Mouse (Mus musculus) yolk sac, embryonic 10.5 days (tissue): ENCODE data around the gene Naa15.
"Not testable (repeated sequence)": the region's sequence is repeated elsewhere in the genome, so short reads cannot be mapped to it uniquely, and the experiment has no call there.

Experiments
- DNase-seq: peaks from one replicate; pipeline ENCODE4 v3.0.0-alpha.2; 2017; ENCODE audit warnings: low spot score

Naa15 gene

DNA sequence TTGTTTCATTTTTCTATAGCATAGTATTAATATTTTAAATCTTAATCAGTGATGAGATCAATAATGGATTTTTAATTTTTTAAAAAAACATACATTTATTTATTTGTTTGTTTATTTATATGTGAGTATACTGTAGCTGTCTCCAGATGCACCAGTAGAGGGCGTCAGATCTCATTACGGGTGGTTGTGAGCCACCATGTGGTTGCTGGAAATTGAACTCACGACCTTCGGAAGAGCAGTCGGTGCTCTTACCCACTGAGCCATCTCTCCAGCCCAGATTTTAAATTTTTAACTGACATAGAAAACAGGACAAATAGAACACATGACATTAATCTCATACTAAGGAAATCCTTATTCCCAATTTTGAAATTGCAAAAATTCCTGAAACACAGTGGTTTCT is 19.4 kb downstream of the Naa15 start:
- not testable (repeated sequence) for DNase-seq

- DNase-seq, result no peak
Measured at GRCm38 (mm10) chr3:51434871-51435595, 20.1 kb downstream of the Naa15 start.

GRCm38 (mm10) chr3:51468530-51468929 is 53.6 kb downstream of the Naa15 start:
- no peak for DNase-seq

GRCm38 (mm10) chr3:51475706-51476105 is 60.8 kb downstream of the Naa15 start:
- no peak for DNase-seq

DNA sequence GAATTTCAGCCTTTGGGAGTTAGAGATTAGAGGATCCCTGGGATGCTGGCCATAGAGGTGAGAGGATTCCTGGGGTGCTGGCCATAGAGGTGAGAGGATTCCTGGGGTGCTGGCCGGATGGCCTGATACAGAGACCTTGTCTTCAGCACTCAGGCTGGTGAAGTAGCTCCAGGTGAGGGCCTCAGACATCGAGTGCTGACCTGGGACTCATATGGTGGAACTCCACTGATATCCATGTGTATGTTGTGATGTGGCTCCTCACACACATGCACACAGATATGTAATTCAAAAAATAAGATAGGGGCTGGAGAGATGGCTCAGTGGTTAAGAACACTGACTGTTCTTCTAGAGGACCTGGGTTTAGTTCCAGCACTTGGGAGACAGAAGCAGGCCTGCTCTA is 64.9 kb downstream of the Naa15 start:
- no peak for DNase-seq

GRCm38 (mm10) chr3:51481059-51481458 is 66.1 kb downstream of the Naa15 start:
- no peak for DNase-seq

DNA sequence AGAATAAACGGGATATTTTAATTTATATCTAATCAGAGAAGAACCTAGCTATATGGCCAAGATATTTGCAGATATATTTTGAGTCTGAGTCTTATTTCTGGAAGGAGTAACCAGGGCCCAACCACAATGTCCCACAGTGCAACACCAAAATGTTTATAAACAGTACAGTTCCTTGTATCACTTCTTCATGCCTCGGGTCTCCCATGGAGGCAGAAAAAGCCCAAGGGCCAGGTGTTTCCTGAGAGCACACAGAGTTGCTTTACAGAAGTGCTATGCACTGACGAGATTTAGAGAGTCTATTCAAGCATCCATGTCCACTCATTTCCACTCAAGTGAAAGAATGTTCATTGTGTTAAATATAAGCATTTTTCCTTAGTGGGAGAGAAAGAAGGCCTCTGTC is 66.9 kb downstream of the Naa15 start:
- DNase-seq, result no peak

DNA sequence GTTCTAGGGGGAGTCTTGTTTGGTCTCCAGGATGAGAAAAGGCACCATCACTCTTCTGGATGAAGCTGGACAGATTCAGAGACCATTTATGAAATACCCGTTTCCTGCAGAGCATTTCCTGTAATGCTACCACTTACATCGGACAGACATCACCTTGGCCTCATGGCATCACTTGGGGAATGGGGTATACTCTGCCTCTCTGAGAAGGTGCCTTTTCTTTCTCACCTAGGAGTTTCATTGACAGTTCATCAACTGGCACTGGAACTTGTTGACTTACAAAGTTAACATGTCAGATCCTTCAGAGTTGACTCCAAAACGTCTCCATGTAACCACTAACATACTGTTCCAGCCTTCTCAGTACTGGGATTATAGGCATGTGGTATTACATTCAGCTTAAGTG is 67.8 kb downstream of the Naa15 start:
- DNase-seq, result no peak

DNA sequence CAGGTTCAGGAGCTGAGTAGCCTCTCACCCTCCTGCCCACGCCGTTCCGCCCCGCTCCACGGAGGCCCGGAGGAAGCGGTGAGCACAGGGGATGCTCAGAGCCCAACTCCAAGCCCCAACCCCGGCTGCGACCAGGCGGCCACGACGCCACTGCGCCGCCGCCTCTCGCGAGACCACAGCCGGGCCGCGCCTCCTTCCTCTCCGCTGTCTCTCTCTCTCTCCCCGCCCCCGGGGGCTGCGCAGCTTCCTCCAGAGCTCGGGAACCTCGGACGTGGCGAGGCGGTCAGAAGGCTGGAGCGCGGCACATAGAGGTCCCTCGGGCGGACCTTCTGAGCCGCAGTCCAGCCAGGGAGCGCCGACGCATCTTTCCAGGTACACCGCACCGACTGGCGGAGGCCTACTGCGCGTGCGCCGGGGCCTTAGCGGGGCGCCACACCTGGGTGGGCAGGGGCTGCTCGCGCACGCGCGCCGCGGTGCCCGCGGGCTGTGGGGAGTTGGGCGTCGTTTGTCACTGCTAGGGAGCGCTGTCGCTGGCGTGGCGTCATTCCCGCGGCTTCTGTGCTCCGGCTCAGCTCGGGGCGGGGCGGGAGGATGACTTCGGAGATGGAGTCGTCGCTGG is 68.9 kb downstream of the Naa15 start, which contains the start of gene Rab33b:
Rab33b (plus strand) TSS at position 180 of the 619 bp plus-strand sequence.
- DNase-seq, result peak; percentile 98

GRCm38 (mm10) chr3:51484370-51484769 is 69.4 kb downstream of the Naa15 start:
- no peak for DNase-seq

DNA sequence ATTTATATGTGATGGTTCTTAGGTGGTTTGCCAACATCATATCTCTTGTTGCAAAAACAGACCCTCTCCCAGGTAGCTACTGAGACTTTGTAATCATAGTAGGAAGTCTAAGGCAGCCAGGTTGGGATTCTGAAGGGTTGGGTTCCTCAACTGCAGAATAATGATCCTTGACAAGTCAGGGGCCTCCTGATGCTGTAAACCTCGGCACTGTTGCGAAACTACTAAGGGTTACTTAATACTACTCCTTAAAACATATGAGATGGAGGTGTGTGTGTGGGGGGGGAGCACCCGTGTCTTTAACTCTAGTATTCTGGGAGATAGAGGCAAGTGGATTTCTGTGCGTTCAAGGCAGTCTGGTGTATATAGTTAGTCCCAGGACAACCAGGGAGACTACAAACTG is 70.4 kb downstream of the Naa15 start:
- DNase-seq, result no peak

DNA sequence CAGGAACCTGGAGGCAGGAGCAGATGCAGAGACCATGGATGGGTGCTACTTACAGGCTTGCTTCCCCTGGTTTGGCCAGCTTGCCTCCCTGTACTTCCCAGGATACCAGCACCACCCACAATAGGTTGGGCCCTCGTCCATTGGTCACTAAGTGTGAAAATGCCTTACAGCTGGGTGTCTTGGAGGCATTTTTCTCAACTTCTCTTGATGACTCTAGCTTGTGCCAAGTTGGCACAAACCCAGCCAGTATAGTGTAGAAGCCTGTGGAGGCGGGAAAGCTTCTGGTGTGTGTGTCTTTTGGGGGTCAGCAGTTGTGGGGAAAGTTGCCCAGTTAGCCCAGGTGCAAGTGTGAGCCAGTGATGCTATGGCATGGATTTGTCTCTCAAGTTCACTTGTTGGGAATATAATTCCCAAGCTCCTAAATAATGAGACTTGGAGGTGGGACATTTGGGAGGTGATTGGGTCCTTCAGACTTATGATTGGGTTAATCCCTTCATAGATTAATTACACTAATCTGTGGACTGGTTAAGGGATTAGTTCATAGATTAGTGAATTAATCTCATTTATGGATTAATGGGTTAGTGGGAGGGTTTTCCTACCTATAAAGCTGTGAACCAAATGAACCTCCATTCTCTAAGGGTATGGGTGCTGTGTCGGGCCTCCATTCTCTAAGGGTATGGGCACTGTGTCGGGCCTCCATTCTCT is 71.7 kb downstream of the Naa15 start:
- no peak for DNase-seq

- DNase-seq, result no peak
Measured at GRCm38 (mm10) chr3:51490088-51490753, 75.3 kb downstream of the Naa15 start.

DNA sequence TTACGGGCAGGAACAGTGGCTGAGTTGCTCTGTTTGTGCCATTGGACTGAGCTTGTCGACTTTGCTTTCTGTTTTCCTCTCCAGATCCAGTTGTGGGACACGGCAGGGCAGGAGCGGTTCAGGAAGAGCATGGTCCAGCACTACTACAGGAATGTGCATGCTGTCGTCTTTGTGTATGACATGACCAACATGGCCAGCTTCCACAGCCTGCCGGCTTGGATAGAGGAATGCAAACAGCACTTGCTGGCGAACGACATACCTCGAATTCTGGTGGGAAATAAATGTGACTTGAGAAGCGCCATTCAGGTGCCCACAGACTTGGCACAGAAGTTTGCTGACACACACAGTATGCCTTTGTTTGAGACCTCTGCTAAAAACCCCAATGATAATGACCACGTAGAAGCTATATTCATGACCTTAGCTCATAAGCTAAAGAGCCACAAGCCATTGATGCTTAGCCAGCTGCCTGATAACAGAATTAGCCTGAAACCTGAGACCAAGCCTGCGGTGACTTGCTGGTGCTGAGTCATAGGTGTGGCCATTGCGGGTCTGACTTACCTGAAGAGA is 78.4 kb downstream of the Naa15 start:
- DNase-seq, result no peak

DNA sequence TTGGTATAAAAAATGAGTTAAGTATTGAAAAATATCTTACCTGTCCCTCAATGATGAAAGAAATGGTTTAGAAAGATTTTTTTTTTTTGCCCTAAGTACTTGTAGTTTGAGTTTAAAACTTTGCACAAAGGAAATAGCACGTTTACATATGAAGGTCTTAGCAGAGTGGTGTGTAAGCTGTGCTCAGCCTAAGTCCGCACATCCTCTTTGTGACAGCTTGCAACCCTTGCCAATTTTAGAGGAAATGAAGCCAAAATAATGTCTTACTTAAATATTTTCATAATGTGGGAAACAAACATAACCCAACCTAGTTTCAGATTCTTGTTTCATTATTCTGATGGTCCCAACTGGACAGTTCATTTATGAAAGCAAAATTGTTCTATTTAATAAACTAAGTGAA is 79.5 kb downstream of the Naa15 start:
- DNase-seq, result no peak

DNA sequence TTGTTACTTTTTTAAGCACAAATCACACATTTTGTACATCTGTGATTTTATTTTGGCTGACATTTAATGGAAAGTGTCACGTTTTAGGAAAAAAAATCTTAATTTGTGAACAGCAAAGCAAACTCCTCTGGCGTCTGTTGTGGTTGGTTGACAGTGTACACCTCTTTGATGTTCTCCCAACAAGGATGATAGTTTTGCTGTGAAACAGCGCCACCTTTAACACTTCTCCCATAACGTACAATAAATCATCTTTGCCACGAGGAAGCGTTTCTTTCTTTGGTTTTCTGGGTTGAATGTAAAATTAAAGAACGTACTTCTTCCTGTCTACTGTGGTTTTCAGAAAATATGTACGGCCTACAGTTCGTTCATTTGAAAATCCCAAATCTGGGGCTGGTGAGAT is 80.7 kb downstream of the Naa15 start:
- no peak for DNase-seq

GRCm38 (mm10) chr3:51497978-51498377 is 83.0 kb downstream of the Naa15 start:
- DNase-seq, result no peak

DNA sequence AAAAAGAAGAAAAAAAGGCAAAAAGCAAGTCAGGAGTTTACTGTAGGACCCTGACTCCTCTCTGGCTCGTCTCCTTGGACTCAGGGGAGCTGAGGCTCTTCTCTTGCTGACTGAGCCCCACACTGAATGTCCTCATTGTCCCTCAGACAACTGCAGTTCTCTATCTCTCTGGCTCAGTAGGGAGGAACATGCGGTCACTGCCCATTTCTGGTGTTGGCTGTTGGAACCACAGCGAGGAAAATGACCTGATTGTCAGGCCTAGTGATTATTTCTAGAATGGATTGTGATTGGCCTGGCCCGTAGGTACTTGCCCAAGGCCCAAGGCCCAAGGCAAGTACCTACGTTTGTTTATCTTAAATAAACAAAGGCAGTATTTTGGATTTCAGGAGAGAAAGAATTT is 83.7 kb downstream of the Naa15 start:
- DNase-seq, result no peak

DNA sequence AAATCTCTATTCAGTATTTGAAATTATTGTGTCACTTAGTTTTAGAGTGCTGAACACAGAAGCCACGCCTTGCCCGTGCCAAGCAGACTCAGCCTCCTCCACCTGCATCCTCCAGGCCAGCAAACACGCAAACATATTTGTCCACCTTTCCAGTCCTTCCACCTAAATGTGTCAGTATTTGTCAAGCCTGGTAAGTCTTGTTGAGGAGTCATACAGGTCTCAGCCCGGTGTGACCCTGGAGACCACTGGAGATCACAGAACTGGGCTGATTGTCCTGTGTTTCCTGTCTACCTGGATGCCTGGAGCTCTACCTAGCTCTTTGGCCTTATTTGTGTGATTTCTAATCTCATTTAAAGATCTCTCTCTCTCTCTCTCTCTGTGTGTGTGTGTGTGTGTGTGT is 84.9 kb downstream of the Naa15 start:
- DNase-seq, result no peak

GRCm38 (mm10) chr3:51504385-51504952 is 89.5 kb downstream of the Naa15 start:
- DNase-seq, result no peak

GRCm38 (mm10) chr3:51505465-51505864 is 90.5 kb downstream of the Naa15 start:
- DNase-seq, result no peak

GRCm38 (mm10) chr3:51510903-51511302 is 96.0 kb downstream of the Naa15 start:
- DNase-seq, result peak; percentile 48
